Mouse (Mus musculus) neural tube, embryonic 12.5 days (tissue): ENCODE measurements around the gene Pou6f2. TPM values are rescaled to one million over a fixed set of nuclear protein-coding genes. Genes with fewer than 3 reads are reported as not detected.

Experiments used
- ATAC-seq: fragments of 200-750 bp; cut with Nextera tagmentation; 2 replicates; pipeline ENCODE4 v1.8.0; 2017; ENCODE audit warnings: low read depth, mild to moderate bottlenecking, moderate TSS enrichment, moderate library complexity; ENCODE audit not compliant: low FRiP score
- H3K27ac ChIP-seq: fragments of 300-500 bp; sonication (generic); 2 replicates; pipeline ENCODE4 v1.5.1; 2016
- H3K27me3 ChIP-seq: fragments of 300-500 bp; sonication (generic); replicated peaks from 2 replicates; pipeline ENCODE4 v1.6.1; 2016; ENCODE audit warnings: mild to moderate bottlenecking
- H3K36me3 ChIP-seq: fragments of 300-500 bp; sonication (generic); 2 replicates; pipeline ENCODE4 v1.6.1; 2016; ENCODE audit warnings: mild to moderate bottlenecking
- H3K4me1 ChIP-seq: fragments of 300-500 bp; sonication (generic); 2 replicates; pipeline ENCODE4 v1.6.1; 2016
- H3K4me2 ChIP-seq: fragments of 300-500 bp; sonication (generic); replicated peaks from 2 replicates; pipeline ENCODE4 v1.6.1; 2016; ENCODE audit warnings: mild to moderate bottlenecking
- H3K4me3 ChIP-seq: fragments of 300-500 bp; sonication (generic); 2 replicates; pipeline ENCODE4 v1.5.1; 2016
- H3K9ac ChIP-seq: fragments of 300-500 bp; sonication (generic); 2 replicates; pipeline ENCODE4 v1.6.1; 2016; ENCODE audit warnings: mild to moderate bottlenecking
- H3K9me3 ChIP-seq: fragments of 300-500 bp; sonication (generic); 2 replicates; pipeline ENCODE4 v1.6.1; 2016; ENCODE audit warnings: mild to moderate bottlenecking
- WGBS: fragments of 180-500 bp; shearing (Covaris S2); methylation state at CpG from one replicate; pipeline ENCODE4 v1.1.7; 2016; 5-methylcytosine and 5-hydroxymethylcytosine counted together
- polyA plus RNA-seq: library from polyadenylated mRNA; unstranded; fragments of >200 nt; fragmentation: Nextera tagmentation; extraction: Ambion mirVana; gene quantifications from 2 replicates; pipeline ENCODE4 v1.2.1, GENCODE M21; 2016

The Pou6f2 gene
- polyA plus RNA-seq, 1 experiment from 2014 or later, result 7.3 TPM

DNA sequence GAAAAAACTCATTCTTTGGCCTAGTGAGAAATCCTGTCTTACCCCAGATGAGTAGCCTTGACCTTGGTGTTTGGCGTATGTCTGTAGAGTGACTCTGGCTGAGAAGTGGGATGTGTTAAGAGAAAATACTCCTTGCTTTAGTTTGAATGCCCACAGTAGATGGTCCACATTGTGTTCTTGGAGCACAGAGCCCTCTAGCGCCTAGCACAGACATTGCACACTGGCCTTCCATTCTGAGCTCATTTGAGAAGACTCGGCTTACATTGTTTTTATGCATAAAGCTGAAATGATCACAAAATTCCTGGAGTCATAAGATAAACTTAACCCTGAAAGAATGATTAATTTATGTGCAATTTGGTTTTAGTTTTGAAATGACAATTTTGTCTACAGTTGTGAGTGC, 223.5 kb downstream of the Pou6f2 start:
- H3K4me1 ChIP-seq, result no peaks in the 10 kb centered on the region
- H3K27me3 ChIP-seq, result no peaks in the 10 kb centered on the region
- H3K4me2 ChIP-seq, result no peak overlapping the region
- H3K36me3 ChIP-seq, result no peaks in the 10 kb centered on the region
- 52% methylated on average over 3 of the region's 3 CpGs for WGBS
- no peak overlapping the region for H3K27ac ChIP-seq
- no peak for ATAC-seq
- no peaks in the 10 kb centered on the region for H3K9me3 ChIP-seq
- no peak overlapping the region for H3K4me3 ChIP-seq
- H3K9ac ChIP-seq, result no peak overlapping the region

DNA sequence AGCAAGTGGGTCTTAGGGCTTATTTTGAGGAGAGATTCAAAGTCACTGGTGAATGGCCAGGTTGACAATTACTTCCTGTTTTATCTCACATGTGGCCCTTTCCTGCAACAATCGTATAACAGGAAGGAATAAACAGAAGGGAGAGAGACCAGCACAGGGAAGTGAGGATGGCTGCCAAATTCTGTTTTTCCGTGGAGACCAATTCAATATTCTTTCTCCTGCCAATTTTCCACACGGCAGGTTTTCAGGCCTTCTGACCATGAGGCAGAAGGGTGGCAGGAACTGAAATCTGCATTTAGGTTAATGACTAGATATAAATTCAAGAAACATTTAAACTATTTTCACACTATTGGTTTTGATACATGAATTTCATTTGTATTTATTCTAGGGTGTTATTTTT, 224.5 kb downstream of the Pou6f2 start:
- no peak overlapping the region for H3K4me2 ChIP-seq
- no peaks in the 10 kb centered on the region for H3K36me3 ChIP-seq
- 78% methylated on average over 3 of the region's 3 CpGs for WGBS
- ATAC-seq, result no peak
- no peaks in the 10 kb centered on the region for H3K9me3 ChIP-seq
- H3K27ac ChIP-seq, result no peak overlapping the region
- H3K4me3 ChIP-seq, result no peak overlapping the region
- H3K9ac ChIP-seq, result no peak overlapping the region
- no peaks in the 10 kb centered on the region for H3K27me3 ChIP-seq
- no peaks in the 10 kb centered on the region for H3K4me1 ChIP-seq

DNA sequence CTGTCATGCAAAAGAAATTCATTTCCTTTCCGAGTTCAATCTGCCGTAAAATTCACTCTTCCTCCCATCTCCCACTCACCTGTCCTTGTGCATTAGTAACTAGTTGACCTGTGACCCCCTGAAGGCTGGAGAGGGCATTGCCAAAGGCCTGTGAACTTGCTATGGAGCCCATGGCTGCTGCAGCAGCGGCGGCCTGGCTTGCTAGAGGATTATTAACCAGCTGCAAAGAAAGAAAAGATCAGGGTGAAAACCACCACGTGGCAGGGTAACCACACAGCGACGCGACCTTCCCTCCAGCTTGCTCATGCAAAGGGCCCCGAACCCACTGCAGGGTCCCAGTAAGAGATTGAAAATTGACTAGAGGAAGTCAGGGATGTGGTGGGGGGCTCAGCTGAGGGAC, 225.2 kb downstream of the Pou6f2 start:
- WGBS, result 42% methylated on average over 9 of the region's 9 CpGs
- Histone ChIP-seq H3K36me3 (no peaks in the 10 kb centered on the region), H3K4me1 (no peaks in the 10 kb centered on the region), H3K27me3 (no peaks in the 10 kb centered on the region), H3K4me2 (no peak overlapping the region), H3K27ac (no peak overlapping the region), H3K9ac (no peak overlapping the region), H3K4me3 (no peak overlapping the region), H3K9me3 (no peaks in the 10 kb centered on the region)
- ATAC-seq, result no peak

DNA sequence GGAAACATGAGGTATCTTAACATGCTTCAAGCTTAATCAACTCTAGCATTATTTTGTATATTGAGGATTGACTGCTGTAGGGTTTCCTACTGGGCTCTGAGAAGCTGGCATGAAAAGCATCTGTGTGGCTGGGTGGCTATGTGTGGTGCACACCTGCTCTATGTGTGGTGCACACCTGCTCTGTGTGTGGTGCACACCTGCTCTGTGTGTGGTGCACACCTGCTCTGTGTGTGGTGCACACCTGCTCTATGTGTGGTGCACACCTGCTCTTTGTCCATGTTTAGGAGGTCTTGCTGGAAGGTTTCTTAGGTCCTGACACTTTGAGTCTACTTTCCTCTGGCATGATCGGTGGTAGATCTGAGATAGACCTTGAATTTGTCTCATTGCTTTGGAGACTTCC, 233.3 kb downstream of the Pou6f2 start:
- Histone ChIP-seq H3K27me3 (no peaks in the 10 kb centered on the region), H3K9me3 (no peaks in the 10 kb centered on the region), H3K27ac (no peak overlapping the region), H3K4me1 (no peaks in the 10 kb centered on the region), H3K9ac (no peak overlapping the region), H3K4me2 (no peak overlapping the region), H3K36me3 (no peaks in the 10 kb centered on the region), H3K4me3 (no peak overlapping the region)
- ATAC-seq, result no peak
- 94% methylated on average over 1 of the region's 1 CpGs for WGBS

DNA sequence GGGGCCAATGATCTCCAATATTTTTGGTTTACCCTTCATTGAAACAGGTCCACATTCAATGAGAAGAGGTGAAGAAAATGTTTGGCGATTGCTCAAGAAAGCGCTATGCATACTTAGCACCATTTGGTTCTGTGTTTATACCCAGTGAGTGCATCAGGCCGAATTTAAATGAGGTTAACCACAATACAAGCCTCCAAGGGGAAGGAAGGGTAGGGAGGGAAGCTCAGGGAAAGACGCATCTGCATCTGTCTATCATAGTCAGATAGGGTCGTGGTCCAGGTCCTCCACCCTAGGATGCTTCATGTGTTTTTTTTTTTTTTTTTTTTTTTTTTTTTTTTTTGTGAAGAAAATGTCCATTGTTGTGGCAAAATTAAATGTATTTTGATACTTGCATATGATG, 236.9 kb downstream of the Pou6f2 start:
- Histone ChIP-seq H3K4me1 (no peaks in the 10 kb centered on the region), H3K27ac (no peak overlapping the region)

DNA sequence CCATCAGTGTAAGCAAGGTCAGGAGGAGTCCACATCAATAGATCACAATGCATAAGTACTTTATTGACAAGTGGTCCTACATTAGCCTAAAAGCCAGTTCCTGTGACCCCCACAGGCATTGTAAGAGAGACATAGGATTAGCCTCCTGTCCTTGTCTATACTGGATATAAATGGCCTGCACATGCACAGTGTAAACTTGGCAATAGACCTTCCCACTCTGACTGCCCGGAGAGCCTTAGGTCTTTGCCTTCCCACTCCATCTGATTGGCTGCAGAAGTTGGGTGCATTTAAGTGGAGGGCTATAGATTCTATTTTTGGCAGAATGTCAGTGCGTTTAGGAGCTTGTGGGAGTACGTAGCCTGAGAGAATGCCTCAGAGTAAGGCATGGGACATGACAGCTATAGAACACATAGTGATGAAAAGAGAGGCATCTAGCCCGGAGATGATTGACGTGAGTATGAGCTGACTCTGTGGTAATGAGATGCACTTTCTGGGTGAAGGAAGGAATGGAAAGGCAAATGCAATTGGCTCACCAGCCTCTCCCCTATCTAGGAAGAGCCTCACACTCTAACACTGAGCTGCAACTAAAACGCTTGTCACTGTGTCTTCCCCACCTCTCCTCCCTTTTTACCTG, 243.4 kb downstream of the Pou6f2 start:
- H3K9ac ChIP-seq, result no peak overlapping the region
- H3K4me2 ChIP-seq, result no peak overlapping the region
- H3K9me3 ChIP-seq, result no peaks in the 10 kb centered on the region
- H3K4me1 ChIP-seq, result no peaks in the 10 kb centered on the region
- H3K27me3 ChIP-seq, result no peaks in the 10 kb centered on the region
- WGBS, result 88% methylated on average over 6 of the region's 6 CpGs
- no peak overlapping the region for H3K27ac ChIP-seq
- H3K4me3 ChIP-seq, result no peak overlapping the region
- H3K36me3 ChIP-seq, result no peaks in the 10 kb centered on the region
- ATAC-seq, result no peak

More for the DNA sequence above, 236.9 kb downstream of the Pou6f2 start:
- WGBS, result 78% methylated on average over 5 of the region's 5 CpGs
- no peaks in the 10 kb centered on the region for H3K9me3 ChIP-seq
- H3K9ac ChIP-seq, result no peak overlapping the region
- no peaks in the 10 kb centered on the region for H3K36me3 ChIP-seq
- no peak overlapping the region for H3K4me3 ChIP-seq
- H3K4me2 ChIP-seq, result no peak overlapping the region
- ATAC-seq, result no peak
- no peaks in the 10 kb centered on the region for H3K27me3 ChIP-seq

DNA sequence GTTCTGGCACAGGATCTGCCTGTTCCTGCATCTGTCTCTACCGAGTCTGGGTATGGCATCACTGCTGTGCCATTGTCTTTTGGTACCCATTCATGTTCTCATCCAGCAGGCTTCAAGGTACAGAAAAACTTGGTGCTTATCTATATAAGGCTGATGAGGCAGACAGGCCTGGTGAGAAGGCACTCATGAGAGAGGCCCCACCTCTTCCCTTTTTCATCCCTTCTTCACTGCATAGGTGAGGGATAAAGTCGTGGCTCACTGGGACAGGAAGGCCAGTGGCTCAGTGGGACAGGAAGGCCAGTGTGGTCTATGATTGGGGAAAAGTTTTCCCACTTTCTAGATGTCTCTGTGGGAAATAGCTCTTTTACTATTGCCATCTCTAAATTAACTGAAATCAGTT, 263.8 kb downstream of the Pou6f2 start:
- ATAC-seq, result no peak
- no peak overlapping the region for H3K4me3 ChIP-seq
- no peak overlapping the region for H3K4me2 ChIP-seq
- no peak overlapping the region for H3K9ac ChIP-seq
- H3K36me3 ChIP-seq, result no peaks in the 10 kb centered on the region
- peaks cover 11% of the 10 kb centered on the region for H3K4me1 ChIP-seq
- 77% methylated on average over 2 of the region's 2 CpGs for WGBS
- no peak overlapping the region for H3K27ac ChIP-seq
- H3K27me3 ChIP-seq, result no peaks in the 10 kb centered on the region
- no peaks in the 10 kb centered on the region for H3K9me3 ChIP-seq

DNA sequence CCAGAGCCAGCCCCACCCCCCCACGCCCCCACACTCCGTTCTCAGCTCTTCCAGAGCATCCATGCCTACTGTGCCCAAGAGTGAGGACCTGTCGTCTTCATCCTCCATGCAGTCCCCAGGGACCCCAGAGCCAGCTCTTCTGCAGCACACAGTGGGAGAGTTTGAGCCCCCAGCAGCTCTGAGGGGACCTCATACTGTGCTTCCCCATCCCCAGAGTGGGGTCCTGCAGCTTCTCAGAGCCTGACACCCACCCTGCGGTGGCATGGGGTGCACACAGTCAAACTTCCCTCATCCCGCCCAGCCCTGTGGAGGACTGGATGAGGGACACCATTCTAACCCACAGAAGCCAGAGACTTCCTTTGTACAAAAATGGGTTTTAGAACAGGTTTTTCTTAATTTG, 264.3 kb downstream of the Pou6f2 start:
- H3K4me3 ChIP-seq, result no peak overlapping the region
- no peak overlapping the region for H3K27ac ChIP-seq
- H3K27me3 ChIP-seq, result no peaks in the 10 kb centered on the region
- 0 out of 2 replicates have a peak, but pooled peaks have one; percentile 43 for ATAC-seq
- no peaks in the 10 kb centered on the region for H3K9me3 ChIP-seq
- H3K4me2 ChIP-seq, result no peak overlapping the region
- no peaks in the 10 kb centered on the region for H3K36me3 ChIP-seq
- H3K9ac ChIP-seq, result no peak overlapping the region
- WGBS, result 79% methylated on average over 5 of the region's 5 CpGs
- peaks cover 11% of the 10 kb centered on the region for H3K4me1 ChIP-seq

DNA sequence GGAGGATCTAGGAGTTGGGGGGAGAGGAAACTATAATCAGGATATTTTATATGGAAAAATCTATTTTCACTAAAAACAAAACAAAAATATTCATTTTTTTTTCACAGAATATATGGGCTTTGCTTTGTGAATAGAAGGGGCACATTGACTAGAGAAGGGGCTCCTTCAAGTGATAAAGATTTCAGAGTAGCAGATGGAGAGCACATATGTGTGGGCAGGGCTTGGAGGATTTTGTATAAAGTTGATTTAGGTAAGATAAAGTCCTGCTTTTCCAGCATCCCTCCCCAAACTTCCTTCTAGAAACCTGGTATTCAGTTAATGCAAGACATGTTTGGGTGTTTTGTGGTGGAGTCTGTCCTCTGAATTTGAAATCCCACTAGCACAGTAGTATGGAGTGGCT, 266.2 kb downstream of the Pou6f2 start:
- Histone ChIP-seq H3K4me3 (no peak overlapping the region), H3K9ac (no peak overlapping the region), H3K4me2 (no peak overlapping the region), H3K27ac (no peak overlapping the region), H3K9me3 (no peaks in the 10 kb centered on the region), H3K36me3 (no peaks in the 10 kb centered on the region), H3K27me3 (no peaks in the 10 kb centered on the region), H3K4me1 (peaks cover 11% of the 10 kb centered on the region)
- no peak for ATAC-seq

DNA sequence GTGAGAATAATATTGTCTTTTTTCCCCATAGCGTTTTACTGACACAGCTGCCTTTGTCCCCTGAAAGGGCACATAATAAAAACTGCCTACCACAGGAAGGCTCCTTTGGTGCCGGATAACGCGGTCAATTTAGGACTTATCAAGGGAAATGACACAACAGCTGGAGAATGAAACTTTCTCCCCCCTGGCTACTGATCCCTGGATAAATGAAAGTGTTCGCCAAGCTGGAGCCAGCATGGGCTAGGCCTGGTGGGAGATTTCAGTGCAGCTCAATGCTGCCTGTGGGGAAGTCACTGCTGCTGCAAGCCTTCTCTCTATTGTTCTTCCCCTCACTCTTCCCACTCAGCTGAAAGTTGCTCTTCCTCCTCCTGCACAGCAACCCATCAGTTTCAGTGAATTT, 267.8 kb downstream of the Pou6f2 start:
- no peaks in the 10 kb centered on the region for H3K9me3 ChIP-seq
- no peak overlapping the region for H3K4me2 ChIP-seq
- H3K9ac ChIP-seq, result no peak overlapping the region
- 20% methylated on average over 5 of the region's 5 CpGs for WGBS
- H3K4me3 ChIP-seq, result no peak overlapping the region
- ATAC-seq, result 0 out of 2 replicates have a peak, but pooled peaks have one; percentile 6
- H3K27me3 ChIP-seq, result no peaks in the 10 kb centered on the region
- no peaks in the 10 kb centered on the region for H3K36me3 ChIP-seq
- peaks cover 11% of the 10 kb centered on the region for H3K4me1 ChIP-seq
- no peak overlapping the region for H3K27ac ChIP-seq

DNA sequence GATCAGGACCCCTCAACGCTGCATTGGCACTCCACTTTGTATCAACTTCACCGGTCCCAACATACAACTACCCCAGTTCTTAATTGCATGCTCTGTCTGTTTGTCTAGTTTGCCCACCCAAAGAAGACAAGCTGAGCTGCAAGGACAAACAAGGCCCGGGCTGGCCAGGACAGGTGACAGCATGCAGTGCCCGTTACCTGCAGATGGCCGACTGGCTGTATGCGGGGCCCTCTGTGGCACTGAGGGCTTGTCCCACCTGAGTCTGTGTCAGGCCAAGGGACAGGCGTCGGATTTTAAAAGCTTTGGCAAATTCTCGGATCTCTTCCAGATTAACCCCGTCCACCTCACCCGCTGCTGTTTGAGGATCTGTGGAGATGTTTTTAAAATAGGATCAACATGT, 268.7 kb downstream of the Pou6f2 start:
- H3K27ac ChIP-seq, result no peak overlapping the region
- no peak overlapping the region for H3K4me3 ChIP-seq
- H3K4me1 ChIP-seq, result peaks cover 11% of the 10 kb centered on the region
- H3K9me3 ChIP-seq, result no peaks in the 10 kb centered on the region
- H3K9ac ChIP-seq, result no peak overlapping the region
- ATAC-seq, result no peak
- 91% methylated on average over 11 of the region's 11 CpGs for WGBS
- no peaks in the 10 kb centered on the region for H3K36me3 ChIP-seq
- no peaks in the 10 kb centered on the region for H3K27me3 ChIP-seq
- H3K4me2 ChIP-seq, result no peak overlapping the region

DNA sequence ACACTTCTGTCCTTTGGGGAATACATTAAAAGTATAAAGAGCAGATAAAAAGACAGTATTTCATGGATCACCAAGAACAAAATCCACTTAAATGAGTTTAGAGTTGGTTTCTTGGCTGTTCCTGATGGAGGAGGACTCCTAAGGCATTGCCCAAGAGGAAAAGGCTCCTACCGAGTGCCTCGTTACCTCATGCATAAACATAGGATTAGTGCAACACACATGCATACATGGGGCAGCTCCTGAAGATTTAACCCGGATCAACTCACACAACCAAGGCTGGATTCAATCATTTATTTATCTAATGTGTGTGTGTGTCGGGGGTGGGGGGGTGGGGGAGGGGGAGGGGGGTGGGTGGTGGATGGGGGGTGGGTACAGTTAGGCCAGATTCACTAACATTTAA, 269.4 kb downstream of the Pou6f2 start:
- H3K9ac ChIP-seq, result no peak overlapping the region
- H3K4me1 ChIP-seq, result peaks cover 11% of the 10 kb centered on the region
- WGBS, result 52% methylated on average over 4 of the region's 4 CpGs
- ATAC-seq, result no peak
- H3K9me3 ChIP-seq, result no peaks in the 10 kb centered on the region
- H3K36me3 ChIP-seq, result no peaks in the 10 kb centered on the region
- H3K4me2 ChIP-seq, result no peak overlapping the region
- H3K4me3 ChIP-seq, result no peak overlapping the region
- no peak overlapping the region for H3K27ac ChIP-seq
- H3K27me3 ChIP-seq, result no peaks in the 10 kb centered on the region

DNA sequence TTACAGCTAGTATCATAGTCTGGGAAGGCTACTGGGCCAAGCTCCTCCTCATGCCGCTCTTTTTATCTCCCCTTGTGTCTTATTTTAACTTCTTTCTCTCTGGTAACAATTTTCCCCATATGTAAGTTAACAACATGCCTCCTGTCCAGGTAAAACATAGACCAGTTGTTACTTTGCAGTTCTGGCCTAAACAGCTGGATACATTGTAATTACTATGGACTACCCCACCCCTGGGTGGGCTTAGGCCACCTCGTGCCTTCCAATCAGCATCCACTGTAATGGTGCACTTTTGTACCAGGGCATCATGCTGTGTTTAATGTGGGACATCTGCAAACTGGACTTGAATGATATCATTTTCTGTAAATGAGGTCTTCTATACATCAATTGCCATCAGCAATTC, 271.4 kb downstream of the Pou6f2 start:
- Histone ChIP-seq H3K9me3 (no peaks in the 10 kb centered on the region), H3K4me1 (peaks cover 11% of the 10 kb centered on the region), H3K4me2 (no peak overlapping the region), H3K27ac (no peak overlapping the region), H3K27me3 (no peaks in the 10 kb centered on the region), H3K4me3 (no peak overlapping the region), H3K36me3 (no peaks in the 10 kb centered on the region), H3K9ac (no peak overlapping the region)
- 62% methylated on average over 2 of the region's 2 CpGs for WGBS
- no peak for ATAC-seq
